Mouse (Mus musculus) ovary, adult 18-20 months (tissue): Measurements from ENCODE around the gene Ftcd.

ENCODE experiments used
- DNase-seq: peaks from one replicate; pipeline ENCODE4 v3.0.0; 2022; ENCODE audit warnings: low spot score, mixed read lengths

Gene Ftcd

DNA sequence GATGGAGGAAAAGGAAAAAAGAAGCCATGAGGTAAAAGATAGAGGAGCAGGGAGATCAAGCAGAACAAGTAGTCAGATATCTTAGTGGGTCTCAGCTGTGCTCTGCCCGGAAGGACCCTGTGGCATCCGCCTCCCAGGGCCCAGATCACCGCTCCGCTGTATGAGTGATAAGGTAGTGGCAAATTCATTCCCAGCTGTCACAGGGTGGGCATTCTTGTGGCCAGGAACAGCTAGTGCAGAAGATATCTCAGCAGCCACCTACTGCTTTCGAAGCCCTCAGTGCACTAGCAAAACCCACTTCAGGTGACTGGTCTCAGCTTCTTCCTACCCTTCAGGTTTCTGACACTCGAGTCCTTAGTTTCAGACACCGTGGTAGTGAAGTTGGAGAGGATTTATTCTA, 37.0 kb downstream of the Ftcd start:
- no peak for DNase-seq

DNA sequence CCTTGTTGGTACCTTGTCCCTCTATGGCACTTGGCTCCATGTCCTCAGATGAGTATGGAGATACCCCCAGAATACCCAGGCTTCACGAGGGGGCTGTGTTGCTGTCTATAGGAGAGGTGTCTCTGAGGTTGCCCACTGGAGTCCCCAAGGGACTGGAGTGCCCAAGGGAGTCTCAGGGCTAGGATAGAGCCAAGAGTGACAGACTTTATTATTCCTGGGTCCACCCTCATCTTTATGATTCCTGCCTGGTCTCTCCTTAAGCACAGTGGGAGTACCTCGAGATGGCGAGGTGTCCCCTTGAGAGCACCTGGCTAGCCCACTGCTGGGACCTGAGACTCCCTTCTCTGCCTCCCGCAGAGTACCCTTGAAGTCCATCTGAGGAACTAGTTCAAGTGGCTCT, 47.0 kb downstream of the Ftcd start:
- no peak for DNase-seq

DNA sequence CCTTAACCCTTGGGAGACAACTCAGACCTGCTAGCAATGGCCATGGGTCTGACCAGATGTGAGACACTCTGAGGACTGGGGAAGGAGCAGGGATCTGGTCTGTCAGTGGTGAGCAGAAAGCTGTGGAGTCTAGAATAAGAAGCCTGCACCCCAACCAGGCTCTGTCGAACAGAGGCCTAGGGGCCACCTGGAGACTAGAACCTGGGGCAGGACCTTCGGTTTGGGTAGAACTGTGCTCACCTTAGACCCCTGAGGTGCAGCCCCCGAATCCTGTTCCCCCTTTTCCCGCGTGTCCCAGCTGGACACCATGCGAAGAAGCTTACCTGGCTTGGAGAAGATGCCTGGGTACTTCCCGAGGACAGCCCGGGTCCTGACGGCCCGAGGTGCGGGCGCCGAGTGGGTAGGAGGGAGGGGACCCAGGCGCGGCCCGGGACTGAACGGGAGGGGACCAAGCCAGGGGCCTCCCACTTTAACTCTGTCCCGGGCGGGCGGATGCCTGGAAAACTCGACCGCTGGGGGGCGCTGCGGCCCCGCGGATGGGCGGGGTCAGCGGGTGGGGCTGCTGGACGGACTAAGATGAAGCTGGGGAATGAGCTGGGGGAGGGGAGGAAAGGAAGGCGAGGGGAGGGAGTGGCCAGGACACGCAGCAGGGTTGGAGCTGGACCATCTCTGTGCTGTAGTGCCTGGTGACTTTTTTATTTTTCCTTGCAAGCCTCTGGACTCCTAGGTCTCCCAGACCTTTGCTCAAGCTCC, 47.7 kb downstream of the Ftcd start, which contains the start of gene Col6a2:
Gene Col6a2 (minus strand): TSS at position 703 of the 753 bp plus-strand sequence.
- peak; percentile 84 for DNase-seq

DNA sequence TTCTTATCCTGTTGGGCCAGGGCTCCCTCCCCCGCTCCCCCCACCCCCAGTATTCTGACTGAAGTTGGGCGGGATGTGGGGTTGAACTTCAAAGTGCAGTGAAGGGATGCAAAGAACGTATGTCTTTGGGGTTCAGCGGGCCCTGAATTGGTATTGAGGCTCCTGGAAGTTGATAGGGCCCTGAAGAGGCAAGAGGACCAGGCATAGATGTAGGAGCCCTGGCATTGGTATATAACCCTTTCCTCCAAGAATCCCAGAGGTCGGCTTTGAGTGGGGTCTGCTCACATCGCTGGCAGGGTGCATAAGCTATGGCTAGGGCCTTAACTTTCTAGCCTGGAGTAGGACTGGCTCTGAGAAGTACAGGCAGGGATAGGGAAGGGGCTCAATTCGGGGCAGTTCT, 48.3 kb downstream of the Ftcd start:
- DNase-seq, result no peak

DNA sequence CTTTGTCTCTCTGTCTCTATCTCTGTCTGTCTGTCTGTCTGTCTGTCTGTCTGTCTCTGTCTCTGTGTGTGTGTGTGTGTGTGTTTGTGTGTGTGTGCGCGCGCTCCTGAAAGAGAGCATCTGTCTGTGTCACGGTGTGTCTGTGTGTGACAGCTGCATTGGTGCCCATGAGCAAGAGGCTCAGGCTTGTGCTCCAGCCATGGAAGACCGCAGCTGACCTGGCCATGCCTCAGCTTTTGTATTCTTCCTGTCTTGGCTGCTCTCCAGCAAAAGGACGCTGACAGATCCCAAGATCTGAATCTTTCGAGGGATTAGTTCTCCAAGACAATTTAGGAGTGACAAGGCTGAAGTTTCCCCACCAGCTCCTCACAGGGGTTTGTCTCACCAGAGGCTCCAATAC, 49.5 kb downstream of the Ftcd start:
- no peak for DNase-seq

DNA sequence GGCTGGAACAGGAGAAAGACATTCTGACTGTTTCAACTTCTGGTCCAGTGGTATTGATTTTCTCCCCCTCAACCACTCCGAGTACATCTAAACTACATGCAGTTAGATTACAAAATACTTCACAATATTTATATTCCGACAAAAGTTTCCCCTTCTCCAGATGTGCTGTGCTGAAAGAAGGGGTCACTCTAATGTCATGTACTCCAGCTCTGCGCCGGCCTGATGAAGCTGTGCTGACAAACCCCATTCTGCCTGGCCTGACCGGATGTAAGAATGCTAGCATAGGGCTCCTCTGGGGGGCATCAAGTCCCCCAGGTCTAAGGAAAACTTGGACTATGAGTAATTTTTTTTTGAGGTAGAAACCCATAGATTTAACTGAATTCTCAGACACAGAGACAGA, 52.3 kb downstream of the Ftcd start:
- no peak for DNase-seq

DNA sequence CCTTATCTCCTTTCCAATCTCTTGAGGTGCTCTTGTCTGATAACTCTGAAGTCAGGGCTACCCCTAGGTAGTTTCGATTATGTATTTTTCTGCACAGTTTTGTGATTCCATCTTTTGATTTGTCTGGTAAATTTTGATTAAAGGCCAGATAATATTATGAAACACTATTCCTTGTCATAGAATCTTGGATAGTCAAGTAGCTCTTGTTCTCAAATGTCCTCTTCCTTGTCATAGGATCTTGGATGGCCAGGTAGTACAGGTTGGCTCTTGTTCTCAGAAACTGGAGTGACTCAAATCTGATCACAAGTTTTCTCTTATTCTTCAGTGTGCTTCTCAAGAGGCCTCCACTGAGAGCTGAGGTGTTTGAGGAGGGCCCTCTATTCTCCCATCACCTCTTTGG, 55.2 kb downstream of the Ftcd start:
- DNase-seq, result no peak

DNA sequence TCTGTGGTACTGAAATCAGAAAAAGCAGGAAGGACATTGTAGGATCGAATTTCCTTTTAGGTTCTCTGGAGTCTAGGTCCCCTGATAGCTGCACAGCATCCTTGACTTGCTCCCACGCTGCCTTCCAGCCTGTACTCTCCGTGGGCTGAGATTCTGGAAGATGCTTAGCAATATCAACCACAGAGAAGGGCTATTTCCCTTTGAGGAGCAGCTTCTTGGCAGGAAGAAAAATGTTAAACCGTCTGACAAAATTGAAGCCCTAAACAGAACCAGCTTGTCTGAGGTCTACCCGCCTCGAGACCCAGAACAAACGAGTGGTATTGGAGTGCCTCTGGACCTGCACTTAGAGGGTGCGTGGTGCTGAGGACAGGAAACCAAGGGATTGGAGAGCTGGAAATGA, 57.2 kb downstream of the Ftcd start:
- DNase-seq, result no peak

DNA sequence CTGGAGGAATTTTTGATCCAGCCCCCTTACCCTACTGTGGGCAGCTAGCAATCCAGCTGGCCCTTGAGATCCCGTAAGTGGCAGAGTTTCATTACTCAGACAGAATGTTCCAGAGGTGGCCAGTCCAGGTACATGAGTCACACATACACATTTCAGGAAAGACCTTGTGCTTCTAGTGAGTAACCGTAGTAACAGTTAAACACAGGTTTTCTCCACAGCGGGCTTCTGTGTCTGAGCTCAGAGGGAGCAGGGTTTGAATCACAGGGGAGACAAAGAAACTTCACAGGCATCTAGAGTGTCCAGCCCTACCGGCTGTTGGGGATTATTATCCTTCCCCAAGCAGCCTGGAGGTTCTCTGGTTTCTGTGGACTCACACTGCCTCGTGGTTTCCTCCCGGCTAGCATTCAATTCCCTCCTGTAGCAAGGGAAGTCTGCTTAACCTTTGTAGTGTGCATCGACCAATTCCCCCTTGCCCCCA, 58.7 kb downstream of the Ftcd start:
- DNase-seq, result no peak

DNA sequence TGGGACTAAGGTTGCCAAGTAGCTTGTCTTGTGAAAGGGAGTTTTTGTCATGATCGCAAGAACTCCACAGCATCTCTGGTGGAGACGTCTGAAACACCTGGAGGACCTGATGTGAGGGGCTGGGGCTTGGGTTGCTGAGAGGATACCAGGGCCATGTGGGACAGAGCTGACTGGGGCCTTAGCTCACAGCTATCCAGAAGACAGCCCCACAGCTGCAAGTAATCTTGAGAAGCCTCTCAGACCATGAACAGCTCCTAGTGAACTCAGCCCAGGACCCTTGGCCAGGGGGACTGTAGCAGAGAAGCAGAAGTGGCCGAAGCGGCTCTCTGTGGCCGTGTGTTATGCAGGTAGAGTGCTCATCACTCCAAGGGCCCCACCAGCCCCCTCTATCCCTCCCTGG, 59.1 kb downstream of the Ftcd start:
- DNase-seq, result no peak

DNA sequence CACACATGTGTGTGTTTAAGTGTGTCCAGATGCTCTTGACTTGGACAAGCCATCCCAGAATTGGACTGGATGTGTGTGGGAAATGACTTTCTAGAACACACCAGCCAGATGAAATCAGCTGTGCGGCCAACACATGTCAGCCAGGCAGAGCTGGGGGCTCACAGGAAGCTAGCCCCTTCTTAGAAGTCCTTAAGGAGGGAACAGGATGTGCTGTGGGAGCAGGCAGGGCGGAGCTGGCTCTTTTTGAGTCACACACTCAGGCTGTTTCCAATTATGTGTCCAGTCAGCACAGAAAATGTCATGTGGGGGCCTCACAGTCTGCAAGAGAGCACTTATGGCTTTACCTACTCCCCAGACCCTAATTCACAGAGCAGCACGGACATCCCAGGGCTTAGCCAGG, 60.6 kb downstream of the Ftcd start:
- DNase-seq, result no peak

DNA sequence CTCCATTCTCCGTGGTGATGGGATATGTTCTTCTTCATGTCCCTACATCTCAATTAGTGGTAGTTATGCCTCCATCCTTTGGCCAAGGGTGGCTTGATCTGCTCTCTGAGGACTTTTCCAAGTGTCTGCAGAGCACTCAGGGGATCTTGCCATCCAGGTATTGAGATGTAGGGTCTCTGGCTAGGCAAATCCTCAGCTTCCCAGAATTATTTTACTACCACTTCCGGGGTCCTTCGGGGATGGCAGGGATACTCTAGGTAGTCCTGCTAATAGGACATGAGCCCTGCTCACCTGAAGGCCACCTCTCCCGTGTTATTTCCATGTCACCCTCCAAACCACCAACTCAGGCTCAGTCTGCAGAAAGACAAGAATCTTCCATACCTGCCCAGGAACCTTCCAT, 61.2 kb downstream of the Ftcd start:
- no peak for DNase-seq
